ENCODE assay signal across 16 mouse cellular contexts in genomic region chr2:20657856-20658255, GRCm38 (mm10).
DNase-seq lines count a peak whose midpoint lies in the region; ATAC-seq lines count a peak whose summit lies in the region.
"Had no signal": no experiment of that assay in that cellular context is flagged by ENCODE, and none has a peak within 500 bp of the region (broad histone marks: within the 10 kb centered on the region; RNA-seq: fewer than 3 reads in every experiment).

No protein-coding gene starts in this region.

- DNase-seq in heart, adult 11 months: peak; percentile 90
- DNase-seq in heart, postnatal 10 days: no peak
- peak; percentile 23 for DNase-seq in right cerebral cortex, adult 18-20 months
- DNase-seq in right cerebral cortex, postnatal 25 days: no peak
- DNase-seq in kidney, postnatal 10 days: peak; percentile 35
- DNase-seq in testis, postnatal 14 days (ENCODE audit: low spot score): peak; percentile 51
- no peak for DNase-seq in thymus, postnatal 4 days
- DNase-seq: adrenal gland, postnatal 10 days; cerebellum, adult 18-20 months; cerebellum, postnatal 36 days; lung, adult 18-20 months; lung, postnatal 4 days; right cerebral cortex, postnatal 4 days; thymus, adult 2 months had no signal

- no peak for ATAC-seq in erythroid progenitor cell, adult 5-6 weeks (replicated peaks; ENCODE audit: low FRiP score, poor library complexity, severe bottlenecking)
- ATAC-seq: forebrain, embryonic 14.5 days had no signal

- intact Hi-C loops in heart, postnatal 10 days (cut with DNase I): no loop called here

Comparison
In these comparisons a context has a peak if more than half of its experiments do, and no peak if none do; other contexts are left out.
1. DNase-seq: peak in heart, adult 11 months (single experiment), right cerebral cortex, adult 18-20 months (single experiment), kidney, postnatal 10 days (single experiment) and testis, postnatal 14 days (single experiment); none in heart, postnatal 10 days (0 of 2), right cerebral cortex, postnatal 25 days (single experiment) and thymus, postnatal 4 days (single experiment).